Mouse (Mus musculus): ENCODE data around the gene Azi2. TPM values are rescaled to one million over a fixed set of nuclear protein-coding genes. Genes with fewer than 3 reads are reported as not detected.

Gene Azi2
- polyA plus RNA-seq (2014; fragmentation: Illumina TruSeq; extraction: RNeasy Lipid Tissue Mini Kit (QIAGEN cat#74804); ENCODE audit: insufficient read depth, low read depth, low replicate concordance) = 34.4 TPM

DNA sequence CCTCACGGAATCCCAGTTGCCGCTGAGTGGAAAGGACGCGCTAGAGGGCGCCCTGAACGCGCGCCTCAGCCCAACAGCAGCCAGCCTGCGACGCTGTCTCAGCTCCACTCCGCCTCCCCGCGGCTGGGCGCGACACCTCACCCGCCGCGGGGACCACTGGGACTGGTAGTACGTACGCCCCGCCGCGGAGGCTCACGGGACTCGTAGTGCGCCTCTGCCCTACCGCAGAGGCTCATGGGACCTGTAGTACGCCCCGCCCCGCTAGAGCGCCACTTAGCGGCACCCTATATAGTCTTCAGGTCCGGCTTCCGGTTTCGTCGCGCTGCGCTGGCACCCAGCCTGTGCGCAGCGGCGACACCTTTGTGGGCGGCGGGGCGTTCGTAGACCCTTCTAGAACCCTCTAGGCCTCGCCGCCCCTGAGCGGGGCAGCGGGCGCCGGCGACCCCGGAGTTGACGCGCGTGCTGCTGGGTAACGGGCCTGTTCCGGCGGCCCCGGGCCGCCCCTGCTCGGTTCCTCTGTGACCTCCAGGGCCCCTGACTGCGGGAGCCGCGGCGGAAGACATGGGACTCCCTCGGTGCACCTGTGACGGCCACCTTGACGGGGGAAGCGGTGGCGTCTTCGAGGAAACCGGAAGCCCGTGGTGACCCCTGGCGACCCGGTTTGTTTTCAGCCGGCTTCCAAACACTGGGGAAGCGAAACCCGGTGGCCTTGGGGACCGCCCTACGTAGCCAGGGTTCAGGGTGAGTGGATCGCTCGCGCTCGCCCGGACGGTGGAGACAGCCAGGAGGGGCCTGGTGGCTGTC, at the start of gene Azi2:
Gene Azi2, plus strand, starts transcription at position 282 of the 804 bp plus-strand sequence.

Other genes starting within 250 kb of the Azi2 start
- 35.0 TPM for gene Cmc1, start 109.7 kb downstream of the Azi2 start, polyA plus RNA-seq (2014; fragmentation: Illumina TruSeq; extraction: RNeasy Lipid Tissue Mini Kit (QIAGEN cat#74804); ENCODE audit: insufficient read depth, low read depth, low replicate concordance)

Measured in lung, adult 10 weeks (tissue).